23 mouse cellular contexts compared by ENCODE assay signal in the genomic region with DNA sequence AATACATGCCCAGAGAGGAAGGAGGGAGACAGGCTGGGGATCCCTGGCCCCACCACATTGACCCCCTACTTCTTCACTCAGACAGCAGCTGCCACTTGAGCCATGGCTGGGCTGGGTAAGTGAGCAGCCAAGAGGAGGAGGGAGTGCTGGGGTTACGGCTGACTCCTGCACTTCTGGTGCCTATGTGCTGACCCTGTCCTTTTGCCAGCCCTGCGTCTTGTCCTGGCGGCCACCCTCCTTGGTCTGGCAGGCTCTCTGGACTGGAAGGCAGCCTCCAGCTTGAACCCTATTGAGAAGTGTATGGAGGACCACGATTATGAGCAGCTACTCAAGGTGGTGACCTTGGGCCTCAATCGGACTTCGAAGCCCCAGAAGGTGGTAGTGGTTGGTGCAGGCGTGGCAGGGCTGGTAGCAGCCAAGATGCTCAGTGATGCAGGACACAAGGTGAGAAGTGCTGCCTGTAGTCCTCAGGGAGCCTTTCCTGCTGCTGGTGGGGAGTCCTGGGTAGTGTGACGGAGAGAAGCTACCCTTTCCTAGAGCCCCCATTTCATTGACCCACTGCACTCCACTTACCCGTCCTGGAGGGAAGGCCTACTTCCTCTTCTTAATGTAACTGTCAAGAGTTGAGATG. TPM values are rescaled to one million over a fixed set of nuclear protein-coding genes. Genes with fewer than 3 reads are reported as not detected.
DNase-seq lines count a peak whose midpoint lies in the region; TF ChIP-seq lines count a peak whose summit lies in the region.
"Had no signal": no experiment of that assay in that cellular context is flagged by ENCODE, and none has a peak within 500 bp of the region (broad histone marks: within the 10 kb centered on the region; RNA-seq: fewer than 3 reads in every experiment).

No protein-coding gene starts in this region.

- H3K79me2 ChIP-seq in heart, adult 2 months (replicated peaks; ENCODE audit: control insufficient read depth, insufficient read depth, low read length), result no peaks in the 10 kb centered on the region

- no peak for DNase-seq in heart, adult 2 months
- no peak for DNase-seq in heart, postnatal 36 days
- DNase-seq in thymus, adult 2 months, result no peak
- no peak for DNase-seq in thymus, adult 18-20 months
- DNase-seq in gastrocnemius, postnatal 25 days, result peak; percentile 78
- no peak for DNase-seq in embryo, embryonic 10 days (ENCODE audit: low spot score)
- DNase-seq in adrenal gland, adult (ENCODE audit: inconsistent age in 2 of 2, low spot score in 1 of 2), result no peak
- no peak for DNase-seq in left cerebral cortex, postnatal 4 days
- DNase-seq: cerebellum, adult 9-11 months; kidney, adult 11 months; liver, embryonic 13.5 days; lung, postnatal 4 days; right cerebral cortex, adult 18-20 months; thymus, postnatal 14 days had no signal

- TF ChIP-seq POLR2A in heart, adult 2 months (IDR thresholded peaks at IDR 0.05; ENCODE audit: insufficient read depth, low read depth, low read length), result no peak
- TF ChIP-seq POLR2A in thymus, adult 2 months (IDR thresholded peaks at IDR 0.05; ENCODE audit: control insufficient read depth, extremely low read depth, insufficient read depth, low read length, poor library complexity), result no peak

- peak overlapping the region; percentile 27 for H3K9ac ChIP-seq in heart, adult 2 months (ENCODE audit: low read depth, low read length)
- H3K9ac ChIP-seq: forebrain, embryonic 15.5 days; heart, embryonic 13.5 days; hindbrain, embryonic 14.5 days; liver, embryonic 13.5 days; lung, embryonic 15.5 days; midbrain, embryonic 13.5 days; neural tube, embryonic 13.5 days had no signal

- H3K36me3 ChIP-seq in heart, adult 2 months (ENCODE audit: control insufficient read depth, insufficient read depth, low read length), result no peaks in the 10 kb centered on the region
- peaks cover 3% of the 10 kb centered on the region for H3K36me3 ChIP-seq in thymus, adult 2 months (ENCODE audit: control insufficient read depth, insufficient read depth, low read length)

- 71% methylated on average over 9 of the region's 9 CpGs for WGBS in heart, adult 2 months
- 90% methylated on average over 9 of the region's 9 CpGs for WGBS in thymus, adult 2 months

- H3K27me3 ChIP-seq in heart, adult 2 months (ENCODE audit: control insufficient read depth, insufficient read depth, low read length), result no peaks in the 10 kb centered on the region
- H3K27me3 ChIP-seq in thymus, adult 2 months (ENCODE audit: control insufficient read depth, insufficient read depth, low read length), result peaks cover 2% of the 10 kb centered on the region; the same call in 1 of the 2 replicates

- TF ChIP-seq CTCF in heart, adult 2 months (IDR thresholded peaks at IDR 0.05), result no peak
- no peak for TF ChIP-seq CTCF in thymus, adult 2 months (IDR thresholded peaks at IDR 0.05; ENCODE audit: borderline replicate concordance, control insufficient read depth, extremely low read depth, insufficient read depth, low read length, poor library complexity)

- TF ChIP-seq EP300 in heart, adult 2 months (IDR thresholded peaks at IDR 0.05; ENCODE audit: insufficient read depth, low read depth, low read length), result no peak

- intact Hi-C loops in heart, adult 2 months (cut with DNase I), result no loop called here
- intact Hi-C loops in heart, postnatal 36 days (cut with DNase I), result no loop called here
- intact Hi-C loops in left cerebral cortex, postnatal 4 days (cut with DNase I), result no loop called here

- no peak overlapping the region for H3K4me3 ChIP-seq in heart, adult 2 months
- H3K4me3 ChIP-seq in thymus, adult 2 months (ENCODE audit: control insufficient read depth, insufficient read depth, low read length), result peak overlapping the region; percentile 19; the same call in 1 of the 2 replicates
- H3K4me3 ChIP-seq: forebrain, embryonic 15.5 days; heart, embryonic 13.5 days; left cerebral cortex, adult 2 months; limb, embryonic 12.5 days; liver, embryonic 13.5 days; lung, embryonic 15.5 days; midbrain, embryonic 13.5 days; neural tube, embryonic 13.5 days had no signal

- peaks cover 10% of the 10 kb centered on the region for H3K4me1 ChIP-seq in heart, adult 2 months (ENCODE audit: control insufficient read depth, insufficient read depth, low read length)
- peaks cover 11% of the 10 kb centered on the region for H3K4me1 ChIP-seq in thymus, adult 2 months (replicated peaks; ENCODE audit: control insufficient read depth, insufficient read depth, low read length)

- H3K27ac ChIP-seq in heart, adult 2 months, result peak overlapping the region; percentile 3; the same call in 1 of the 2 replicates
- H3K27ac ChIP-seq in thymus, adult 2 months (ENCODE audit: control insufficient read depth, insufficient read depth, low read length), result no peak overlapping the region
- H3K27ac ChIP-seq: forebrain, embryonic 15.5 days; heart, embryonic 13.5 days; hindbrain, embryonic 14.5 days; left cerebral cortex, adult 2 months; limb, embryonic 12.5 days; liver, embryonic 13.5 days; lung, embryonic 15.5 days; midbrain, embryonic 13.5 days; neural tube, embryonic 13.5 days; stomach, postnatal 0 days had no signal

RNA-seq across cellular contexts. Expression of a gene that starts 12.3 kb away (rescaled TPM):
- 10 to 100 TPM; 62.6 to 72.8 TPM for total RNA-seq in heart, adult 2 months (2021)
- polyA plus RNA-seq in heart, adult 2 months (2012; rRNA removed), result 53.8 and 63.0 TPM in 2 replicates
- 10 to 100 TPM; 73.6 to 75.4 TPM for total RNA-seq in heart, postnatal 36 days (2021)
- polyA plus RNA-seq in thymus, adult 2 months (2012; rRNA removed), result 91.4 and 120 TPM in 2 replicates
- 100 to 1,000 TPM; 103 to 113 TPM for total RNA-seq in gastrocnemius, postnatal 25 days (2021)
- total RNA-seq in left cerebral cortex, postnatal 4 days (2021), result 10 to 100 TPM; 74.1 to 85.4 TPM

RNA-seq across cellular contexts. Expression of a gene that starts 12.3 kb away (rescaled TPM):
- total RNA-seq in heart, adult 2 months (2021), result 10 to 100 TPM; 29.6 to 46.6 TPM
- polyA plus RNA-seq in heart, adult 2 months (2012; rRNA removed), result 56.0 and 61.9 TPM in 2 replicates
- total RNA-seq in heart, postnatal 36 days (2021), result 10 to 100 TPM; 58.1 to 59.1 TPM
- 138 and 151 TPM in 2 replicates for polyA plus RNA-seq in thymus, adult 2 months (2012; rRNA removed)
- 10 to 100 TPM; 38.6 to 41.2 TPM for total RNA-seq in gastrocnemius, postnatal 25 days (2021)
- 10 to 100 TPM; 57.1 to 68.3 TPM for total RNA-seq in left cerebral cortex, postnatal 4 days (2021)

RNA-seq across cellular contexts. Expression of a gene that starts 20.1 kb away (rescaled TPM):
- 10 to 100 TPM; 60.2 to 63.4 TPM for total RNA-seq in heart, adult 2 months (2021)
- polyA plus RNA-seq in heart, adult 2 months (2012; rRNA removed), result 42.3 and 73.6 TPM in 2 replicates
- total RNA-seq in heart, postnatal 36 days (2021), result 10 to 100 TPM; 54.3 to 62.0 TPM
- polyA plus RNA-seq in thymus, adult 2 months (2012; rRNA removed), result 76.5 and 102 TPM in 2 replicates
- total RNA-seq in gastrocnemius, postnatal 25 days (2021), result 10 to 100 TPM; 57.2 to 70.6 TPM
- 10 to 100 TPM; 22.6 to 23.5 TPM for total RNA-seq in left cerebral cortex, postnatal 4 days (2021)

RNA-seq across cellular contexts. Expression of a gene that starts 20.4 kb away (rescaled TPM):
- under 1 TPM; 0.61 to 0.70 TPM for total RNA-seq in heart, adult 2 months (2021)
- polyA plus RNA-seq in heart, adult 2 months (2012; rRNA removed), result 1.3 and 1.5 TPM in 2 replicates
- under 1 TPM; 0.89 TPM for total RNA-seq in heart, postnatal 36 days (2021)
- 71.7 and 74.4 TPM in 2 replicates for polyA plus RNA-seq in thymus, adult 2 months (2012; rRNA removed)
- total RNA-seq in gastrocnemius, postnatal 25 days (2021), result 1 to 10 TPM; 1.8 to 3.1 TPM
- 1 to 10 TPM; 1.0 TPM for total RNA-seq in left cerebral cortex, postnatal 4 days (2021)

RNA-seq across cellular contexts. Expression of a gene that starts 20.4 kb away (rescaled TPM):
- total RNA-seq in heart, adult 2 months (2021), result 10 to 100 TPM; 15.3 to 19.6 TPM
- polyA plus RNA-seq in heart, adult 2 months (2012; rRNA removed), result 20.2 and 30.1 TPM in 2 replicates
- 10 to 100 TPM; 18.6 to 21.1 TPM for total RNA-seq in heart, postnatal 36 days (2021)
- 110 and 135 TPM in 2 replicates for polyA plus RNA-seq in thymus, adult 2 months (2012; rRNA removed)
- 10 to 100 TPM; 15.6 to 15.8 TPM for total RNA-seq in gastrocnemius, postnatal 25 days (2021)
- 10 to 100 TPM; 27.5 to 29.3 TPM for total RNA-seq in left cerebral cortex, postnatal 4 days (2021)
